ENCODE assay signal across 8 mouse cellular contexts in the genomic region with DNA sequence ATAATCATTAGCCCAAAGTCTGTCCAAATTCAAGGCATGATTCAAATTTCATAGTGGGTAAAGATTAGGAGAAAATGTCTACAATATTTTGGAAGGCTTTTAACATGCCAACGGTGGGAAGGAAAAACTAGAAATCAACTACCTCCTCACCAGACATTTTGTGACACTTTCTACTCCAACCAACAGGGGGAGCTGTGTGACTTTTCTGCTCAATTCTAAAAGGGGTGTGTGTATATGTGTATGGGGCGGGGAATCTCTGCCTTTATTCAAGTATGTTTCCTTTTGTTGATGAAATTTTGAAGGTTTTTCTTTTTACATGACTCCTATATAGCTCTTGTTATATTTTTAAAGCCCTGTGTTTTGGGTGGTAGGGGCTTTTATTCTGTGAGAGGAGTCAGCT.
DNase-seq lines count a peak whose midpoint lies in the region; ATAC-seq lines count a peak whose summit lies in the region.

No protein-coding gene starts in this region.

- no peaks in the 10 kb centered on the region for H3K36me3 ChIP-seq in heart, embryonic 11.5 days (ENCODE audit: control insufficient read depth, insufficient read depth, low read length)

- H3K27me3 ChIP-seq in heart, embryonic 11.5 days (ENCODE audit: control insufficient read depth, insufficient read depth, low read length) = no peaks in the 10 kb centered on the region

- no peak overlapping the region for H3K9ac ChIP-seq in heart, embryonic 11.5 days (ENCODE audit: low read depth, low read length)

- H3K4me2 ChIP-seq in heart, embryonic 11.5 days = no peak overlapping the region

- peak; percentile 44 for DNase-seq in heart, adult 8-10 months (ENCODE audit: low spot score)
- DNase-seq in urinary bladder, postnatal 14 days (ENCODE audit: low spot score) = peak; percentile 30
- no peak for DNase-seq in urinary bladder, postnatal 10 days (ENCODE audit: low spot score)
- DNase-seq in kidney, postnatal 10 days = peak; percentile 66
- DNase-seq in yolk sac, embryonic 10.5 days (ENCODE audit: low spot score) = peak; percentile 7
- no peak for DNase-seq in thymus, postnatal 10 days (ENCODE audit: low spot score in 2 of 2)

- 44% methylated on average over 2 of the region's 2 CpGs for whole genome bisulfite sequencing in heart, embryonic 11.5 days (ENCODE audit: insufficient replicate concordance)

- no peak overlapping the region for H3K4me3 ChIP-seq in heart, embryonic 11.5 days (ENCODE audit: low read depth, low read length)

- H3K27ac ChIP-seq in heart, embryonic 11.5 days (ENCODE audit: low read depth, low read length) = no peak overlapping the region

- H3K4me1 ChIP-seq in heart, embryonic 11.5 days (ENCODE audit: control insufficient read depth, insufficient read depth, low read length) = no peaks in the 10 kb centered on the region

- no peaks in the 10 kb centered on the region for H3K9me3 ChIP-seq in heart, embryonic 11.5 days (replicated peaks; ENCODE audit: control insufficient read depth, low read length)

- ATAC-seq in heart, embryonic 11.5 days (replicated peaks; ENCODE audit: insufficient number of reproducible peaks, low FRiP score, low TSS enrichment) = no peak
- ATAC-seq in common myeloid progenitor, adult 5-6 weeks (replicated peaks; ENCODE audit: low read depth, poor library complexity, severe bottlenecking) = peak; percentile 69; the same call in 1 of the 2 replicates

Comparison
In these comparisons a context has a peak if more than half of its experiments do, and no peak if none do; other contexts are left out.
1. DNase-seq: peak in heart, adult 8-10 months (single experiment), urinary bladder, postnatal 14 days (single experiment), kidney, postnatal 10 days (single experiment) and yolk sac, embryonic 10.5 days (single experiment); none in urinary bladder, postnatal 10 days (single experiment) and thymus, postnatal 10 days (0 of 2).